Mouse (Mus musculus): ENCODE results near the gene Chrm4. TPM values are rescaled to one million over a fixed set of nuclear protein-coding genes. Genes with fewer than 3 reads are reported as not detected.

Chrm4 gene
- total RNA-seq, 1 experiment from 2014 or later = 0.94 TPM

- DNase-seq = peak; percentile 98
These were observed 36.4 kb downstream of the Chrm4 start for GRCm38 (mm10) chr2:91963443-91963932.

- no peak for DNase-seq
These were observed 37.7 kb downstream of the Chrm4 start for GRCm38 (mm10) chr2:91964610-91965204.

GRCm38 (mm10) chr2:91965417-91965816, 38.4 kb downstream of the Chrm4 start:
- peak; percentile 64 for DNase-seq

GRCm38 (mm10) chr2:91966367-91966766, 39.3 kb downstream of the Chrm4 start:
- no peak for DNase-seq

GRCm38 (mm10) chr2:91967962-91968361, 40.9 kb downstream of the Chrm4 start:
- DNase-seq = no peak

- no peak for DNase-seq
These were observed 44.4 kb downstream of the Chrm4 start for GRCm38 (mm10) chr2:91971231-91972097.

- DNase-seq = no peak
These were observed 45.1 kb downstream of the Chrm4 start for GRCm38 (mm10) chr2:91972121-91972566.

GRCm38 (mm10) chr2:91973416-91974135, 46.5 kb downstream of the Chrm4 start:
- DNase-seq = no peak

GRCm38 (mm10) chr2:91975581-91976541, 48.8 kb downstream of the Chrm4 start, which contains the start of gene Dgkz:
Gene Dgkz, minus strand, starts transcription at chr2:91975864.
- DNase-seq = peak; percentile 18

- no peak for DNase-seq
These were observed 50.9 kb downstream of the Chrm4 start for GRCm38 (mm10) chr2:91977960-91978359.

Small RNA genes within 50 kb of the gene (microRNA-seq; reads per million reads assigned to microRNA genes)
- 0 to 0.36 reads per million in 2 experiments for gene Mir6999

Other genes starting within 250 kb of the Chrm4 start
- gene Atg13, start 216.7 kb upstream of the Chrm4 start, total RNA-seq (2021) = 67.5 and 84.1 TPM in 2 replicates
- gene Harbi1, start 216.4 kb upstream of the Chrm4 start, total RNA-seq (2021) = 12.5 and 13.9 TPM in 2 replicates
- gene Ambra1, start 197.1 kb upstream of the Chrm4 start, total RNA-seq (2021) = 37.2 and 41.0 TPM in 2 replicates
- 3.5 and 5.8 TPM in 2 replicates for gene Mdk, start 5.0 kb downstream of the Chrm4 start, total RNA-seq (2021)
- not detected in 2 replicates for gene Gm9821, start 18.5 kb downstream of the Chrm4 start, total RNA-seq (2021)
- 42.2 and 61.5 TPM in 2 replicates for gene Dgkz, start 48.6 kb downstream of the Chrm4 start, total RNA-seq (2021)
- gene Creb3l1, start 97.3 kb downstream of the Chrm4 start, total RNA-seq (2021) = 4.3 and 8.4 TPM in 2 replicates
- 91.3 and 95.3 TPM in 2 replicates for gene Phf21a, start 165.9 kb downstream of the Chrm4 start, total RNA-seq (2021)